Comparison of ENCODE assay signal across 9 mouse cellular contexts in genomic region chr1:157443026-157443722, GRCm38 (mm10). TPM values are rescaled to one million over a fixed set of nuclear protein-coding genes. Genes with fewer than 3 reads are reported as not detected.
DNase-seq lines count a peak whose midpoint lies in the region; ATAC-seq lines count a peak whose summit lies in the region.
"Had no signal": no experiment of that assay in that cellular context is flagged by ENCODE, and none has a peak within 500 bp of the region (broad histone marks: within the 10 kb centered on the region; RNA-seq: fewer than 3 reads in every experiment).

No protein-coding gene starts in this region.

- H3K27me3 ChIP-seq in forebrain, embryonic 16.5 days (replicated peaks; ENCODE audit: control insufficient read depth, insufficient read depth, low read length), result no peaks in the 10 kb centered on the region
- no peaks in the 10 kb centered on the region for H3K27me3 ChIP-seq in hindbrain, embryonic 13.5 days
- peaks cover 23% of the 10 kb centered on the region; the same call in 1 of the 2 replicates for H3K27me3 ChIP-seq in limb, embryonic 10.5 days (ENCODE audit: low read depth, poor library complexity, severe bottlenecking)
- H3K27me3 ChIP-seq in midbrain, embryonic 11.5 days (ENCODE audit: control insufficient read depth, insufficient read depth, low read length), result no peaks in the 10 kb centered on the region

- peak; percentile 15; the same call in 1 of the 2 replicates for ATAC-seq in forebrain, embryonic 16.5 days
- no peak for ATAC-seq in hindbrain, embryonic 13.5 days (ENCODE audit: low FRiP score)
- peak; percentile 33 for ATAC-seq in midbrain, embryonic 11.5 days (ENCODE audit: low FRiP score)

- peak overlapping the region; percentile 35 for H3K4me2 ChIP-seq in forebrain, embryonic 16.5 days (ENCODE audit: low read length)
- H3K4me2 ChIP-seq in hindbrain, embryonic 13.5 days, result peak overlapping the region; percentile 31; the same call in 1 of the 2 replicates
- H3K4me2 ChIP-seq in midbrain, embryonic 11.5 days, result peak overlapping the region; percentile 19

- H3K4me3 ChIP-seq in forebrain, embryonic 16.5 days (replicated peaks; ENCODE audit: low read length), result no peak overlapping the region
- H3K4me3 ChIP-seq in hindbrain, embryonic 13.5 days, result no peak overlapping the region
- H3K4me3 ChIP-seq in limb, embryonic 10.5 days, result no peak overlapping the region
- no peak overlapping the region for H3K4me3 ChIP-seq in midbrain, embryonic 11.5 days (ENCODE audit: low read depth, low read length)
- H3K4me3 ChIP-seq: myocyte had no signal

- WGBS in forebrain, embryonic 16.5 days, result 13% methylated on average over 14 of the region's 14 CpGs
- WGBS in hindbrain, embryonic 13.5 days, result 10% methylated on average over 14 of the region's 14 CpGs
- WGBS in limb, embryonic 10.5 days, result 28% methylated on average over 14 of the region's 14 CpGs
- 8% methylated on average over 14 of the region's 14 CpGs for WGBS in midbrain, embryonic 11.5 days

- peaks cover 30% of the 10 kb centered on the region for H3K4me1 ChIP-seq in forebrain, embryonic 16.5 days (replicated peaks; ENCODE audit: control insufficient read depth, insufficient read depth, low read length)
- peaks cover 53% of the 10 kb centered on the region for H3K4me1 ChIP-seq in hindbrain, embryonic 13.5 days (replicated peaks)
- peaks cover 52% of the 10 kb centered on the region for H3K4me1 ChIP-seq in limb, embryonic 10.5 days
- peaks cover 47% of the 10 kb centered on the region for H3K4me1 ChIP-seq in midbrain, embryonic 11.5 days (ENCODE audit: control insufficient read depth, insufficient read depth, low read length)

- H3K9ac ChIP-seq in forebrain, embryonic 16.5 days (replicated peaks; ENCODE audit: low read depth, low read length), result peak overlapping the region; percentile 45
- H3K9ac ChIP-seq in hindbrain, embryonic 13.5 days, result peak overlapping the region; percentile 24; the same call in 1 of the 2 replicates
- H3K9ac ChIP-seq in midbrain, embryonic 11.5 days (ENCODE audit: low read length), result peak overlapping the region; percentile 51

- H3K36me3 ChIP-seq in forebrain, embryonic 16.5 days (ENCODE audit: control insufficient read depth, insufficient read depth), result no peaks in the 10 kb centered on the region
- no peaks in the 10 kb centered on the region for H3K36me3 ChIP-seq in hindbrain, embryonic 13.5 days
- no peaks in the 10 kb centered on the region for H3K36me3 ChIP-seq in limb, embryonic 10.5 days
- H3K36me3 ChIP-seq in midbrain, embryonic 11.5 days (ENCODE audit: control insufficient read depth, insufficient read depth, low read length), result no peaks in the 10 kb centered on the region

- H3K9me3 ChIP-seq in forebrain, embryonic 16.5 days (ENCODE audit: control insufficient read depth, low read length), result no peaks in the 10 kb centered on the region
- no peaks in the 10 kb centered on the region for H3K9me3 ChIP-seq in hindbrain, embryonic 13.5 days
- no peaks in the 10 kb centered on the region for H3K9me3 ChIP-seq in limb, embryonic 10.5 days (replicated peaks)
- no peaks in the 10 kb centered on the region for H3K9me3 ChIP-seq in midbrain, embryonic 11.5 days (ENCODE audit: control insufficient read depth, low read length)

- no peak overlapping the region for H3K27ac ChIP-seq in forebrain, embryonic 16.5 days (ENCODE audit: low read length)
- H3K27ac ChIP-seq in hindbrain, embryonic 13.5 days, result peak overlapping the region; percentile 66
- H3K27ac ChIP-seq in limb, embryonic 10.5 days, result peak overlapping the region; percentile 73
- H3K27ac ChIP-seq in midbrain, embryonic 11.5 days (ENCODE audit: low read depth, low read length), result peak overlapping the region; percentile 73

- DNase-seq in adrenal gland, postnatal 36 days, result peak; percentile 20 to 33
- DNase-seq in adrenal gland, postnatal 14 days, result no peak
- DNase-seq in limb, embryonic 10.5 days (ENCODE audit: low spot score), result peak; percentile 35
- DNase-seq in midbrain, embryonic 11.5 days (ENCODE audit: low spot score, missing footprints), result peak; percentile 94
- DNase-seq in testis, postnatal 14 days (ENCODE audit: low spot score), result peak; percentile 48
- DNase-seq in thymus, postnatal 14 days, result no peak

RNA-seq across cellular contexts. Expression of gene Cryzl2, which starts 15.2 kb away (rescaled TPM):
- 10 to 100 TPM; 42.6 to 60.1 TPM for total RNA-seq in adrenal gland, postnatal 36 days (2021)
- 30.0 and 36.9 TPM in 2 replicates for total RNA-seq in adrenal gland, postnatal 14 days (2021)
- polyA plus RNA-seq in forebrain, embryonic 16.5 days (2015; fragmentation: Nextera tagmentation; extraction: Ambion mirVana), result 4.7 and 6.3 TPM in 2 replicates
- polyA plus RNA-seq in hindbrain, embryonic 13.5 days (2015; fragmentation: Nextera tagmentation; extraction: Ambion mirVana), result 6.8 and 8.8 TPM in 2 replicates
- 4.6 and 7.6 TPM in 2 replicates for polyA plus RNA-seq in limb, embryonic 10.5 days (2016; fragmentation: Nextera tagmentation; extraction: Ambion mirVana)
- 7.4 and 8.3 TPM in 2 replicates for polyA plus RNA-seq in midbrain, embryonic 11.5 days (2014; fragmentation: Nextera tagmentation; extraction: Ambion mirVana)

RNA-seq across cellular contexts. Expression of gene Rasal2, which starts 30.8 kb away (rescaled TPM):
- 10 to 100 TPM; 13.3 to 16.9 TPM for total RNA-seq in adrenal gland, postnatal 36 days (2021)
- 17.2 and 20.2 TPM in 2 replicates for total RNA-seq in adrenal gland, postnatal 14 days (2021)
- polyA plus RNA-seq in forebrain, embryonic 16.5 days (2015; fragmentation: Nextera tagmentation; extraction: Ambion mirVana), result 32.9 and 37.6 TPM in 2 replicates
- polyA plus RNA-seq in hindbrain, embryonic 13.5 days (2015; fragmentation: Nextera tagmentation; extraction: Ambion mirVana), result 45.1 and 47.0 TPM in 2 replicates
- polyA plus RNA-seq in limb, embryonic 10.5 days (2016; fragmentation: Nextera tagmentation; extraction: Ambion mirVana), result 5.8 and 6.2 TPM in 2 replicates
- polyA plus RNA-seq in midbrain, embryonic 11.5 days (2014; fragmentation: Nextera tagmentation; extraction: Ambion mirVana), result 20.8 and 23.8 TPM in 2 replicates

Comparison
In these comparisons a context has a peak if more than half of its experiments do, and no peak if none do; other contexts are left out.
1. DNase-seq: peak in adrenal gland, postnatal 36 days (2 of 2), limb, embryonic 10.5 days (single experiment), midbrain, embryonic 11.5 days (single experiment) and testis, postnatal 14 days (single experiment); none in adrenal gland, postnatal 14 days (single experiment) and thymus, postnatal 14 days (single experiment).
2. Peak in every context shown above with its lines, with median percentiles within 50 percentile points of each other: H3K4me2 ChIP-seq and H3K9ac ChIP-seq.